Mouse (Mus musculus): ENCODE results near the gene C130032M10Rik. TPM values are rescaled to one million over a fixed set of nuclear protein-coding genes. Genes with fewer than 3 reads are reported as not detected.

The C130032M10Rik gene
- total and polyA plus RNA-seq, 2 experiments, result not detected

DNA sequence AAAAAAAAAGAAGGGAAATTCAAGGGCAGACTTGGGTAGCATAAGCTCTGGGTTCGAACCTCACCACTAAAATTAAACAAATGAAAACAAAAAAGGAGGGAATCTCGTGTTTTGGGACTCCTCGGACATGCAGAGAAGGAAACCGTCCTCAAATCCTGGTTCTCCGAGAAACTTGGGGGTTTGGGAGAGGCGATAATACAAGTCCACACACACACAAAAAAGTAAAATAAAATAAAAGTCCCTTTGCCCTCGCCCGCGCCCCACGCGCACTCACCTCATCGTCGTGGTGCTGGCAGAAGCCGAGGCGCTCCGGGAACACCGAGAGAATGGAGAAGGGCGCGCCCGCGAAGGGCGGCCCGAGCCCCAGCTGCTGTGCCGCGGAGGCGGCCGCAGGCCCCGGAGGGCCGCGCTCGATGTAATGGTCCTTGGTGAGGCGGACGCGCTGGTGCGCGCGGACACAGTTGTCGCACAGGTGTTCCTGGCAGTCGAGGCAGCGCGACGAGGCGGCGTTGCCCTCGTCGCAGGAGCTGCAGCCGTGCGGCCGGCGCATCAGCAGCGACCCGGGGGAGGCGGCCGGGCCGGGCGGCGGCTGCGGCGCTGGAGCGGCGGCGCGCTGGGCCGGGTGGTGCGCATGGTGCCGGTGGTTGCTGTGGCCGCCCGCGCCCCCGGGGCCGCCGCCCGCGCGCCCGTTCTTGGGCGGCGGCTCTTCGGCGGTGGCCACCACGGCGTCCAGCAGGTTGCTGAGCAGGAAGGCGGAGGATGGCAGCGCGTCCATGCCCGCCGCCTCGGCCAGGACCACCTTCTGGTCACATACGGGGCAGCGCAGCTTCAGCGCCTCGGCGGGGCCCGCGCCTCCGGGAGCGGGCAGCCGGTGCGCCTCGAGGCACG lies 46.8 kb downstream of the C130032M10Rik start:
- H3K36me3 ChIP-seq (ENCODE audit: control insufficient read depth, insufficient read depth, low read length), result no peaks in the 10 kb centered on the region
- H3K4me3 ChIP-seq (ENCODE audit: insufficient read depth, low read depth, low read length), result peak overlapping the region; percentile 37; the same call in 1 of the 2 replicates
- WGBS, result 3% methylated on average over 101 of the region's 101 CpGs
- no peaks in the 10 kb centered on the region for H3K79me2 ChIP-seq (ENCODE audit: control insufficient read depth, insufficient read depth, low read length)
- no peak overlapping the region for H3K27ac ChIP-seq (replicated peaks; ENCODE audit: insufficient read depth, low read depth, low read length)
- no peaks in the 10 kb centered on the region for H3K4me1 ChIP-seq (ENCODE audit: control insufficient read depth, insufficient read depth, low read length)
- no peak for DNase-seq (ENCODE audit: extremely low read depth, low read depth, low spot score)
- no peak overlapping the region for H3K9ac ChIP-seq (ENCODE audit: low read depth, low read length)
- H3K27me3 ChIP-seq (ENCODE audit: control insufficient read depth, insufficient read depth, low read length), result peaks cover 31% of the 10 kb centered on the region
- TF ChIP-seq CTCF (IDR thresholded peaks at IDR 0.05; ENCODE audit: low read depth, low read length) (no peak), POLR2A (IDR thresholded peaks at IDR 0.05; ENCODE audit: extremely low read depth, insufficient read depth, low read length) (no peak)

DNA sequence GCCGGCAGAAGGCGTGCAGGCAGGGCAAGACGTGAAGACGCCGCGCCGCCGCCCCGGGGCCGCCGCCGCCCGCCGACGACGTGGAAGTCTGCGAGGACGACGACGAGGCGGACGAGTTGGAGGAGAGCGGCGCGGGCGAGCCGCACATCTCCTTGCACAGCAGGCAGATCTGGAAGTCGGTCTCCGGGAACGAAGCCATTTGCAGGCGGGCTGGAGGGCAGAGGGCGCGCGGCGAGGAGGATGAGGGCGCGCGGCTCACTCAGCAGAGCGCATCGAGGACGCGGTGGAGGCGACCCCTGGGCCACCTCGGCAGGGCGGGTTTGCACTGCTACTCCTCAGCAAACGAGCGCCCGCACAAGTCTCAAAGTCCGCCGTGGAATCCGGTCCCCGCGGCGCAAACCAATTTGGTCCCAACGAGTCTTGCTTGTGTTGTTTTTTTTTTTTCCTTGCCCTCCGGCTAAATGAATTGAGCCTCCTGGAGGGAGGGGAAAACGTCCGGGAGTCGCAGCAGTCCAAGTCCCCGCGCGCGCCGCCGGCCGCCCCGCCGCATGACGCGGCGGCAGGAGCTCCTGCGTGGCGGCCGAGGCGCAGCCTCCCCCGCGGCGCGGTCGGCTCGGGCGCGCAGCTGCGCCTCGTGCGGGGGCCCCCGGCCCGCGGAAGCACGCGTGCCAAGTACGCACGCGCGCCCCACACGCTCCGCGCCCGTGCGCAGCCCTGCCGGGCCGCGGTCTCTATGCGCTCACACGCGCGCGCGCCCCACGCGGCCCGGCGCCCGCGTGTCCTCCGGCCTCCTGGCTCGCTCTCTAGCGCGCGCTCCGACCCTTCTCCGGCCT lies 47.6 kb downstream of the C130032M10Rik start:
- peaks cover 31% of the 10 kb centered on the region for H3K27me3 ChIP-seq (ENCODE audit: control insufficient read depth, insufficient read depth, low read length)
- DNase-seq (ENCODE audit: extremely low read depth, low read depth, low spot score), result no peak
- H3K27ac ChIP-seq (replicated peaks; ENCODE audit: insufficient read depth, low read depth, low read length), result no peak overlapping the region
- no peaks in the 10 kb centered on the region for H3K79me2 ChIP-seq (ENCODE audit: control insufficient read depth, insufficient read depth, low read length)
- peak overlapping the region; percentile 37; the same call in 1 of the 2 replicates for H3K4me3 ChIP-seq (ENCODE audit: insufficient read depth, low read depth, low read length)
- H3K36me3 ChIP-seq (ENCODE audit: control insufficient read depth, insufficient read depth, low read length), result no peaks in the 10 kb centered on the region
- 2% methylated on average over 122 of the region's 122 CpGs for WGBS
- no peak overlapping the region for H3K9ac ChIP-seq (ENCODE audit: low read depth, low read length)
- no peaks in the 10 kb centered on the region for H3K4me1 ChIP-seq (ENCODE audit: control insufficient read depth, insufficient read depth, low read length)
- TF ChIP-seq POLR2A (IDR thresholded peaks at IDR 0.05; ENCODE audit: extremely low read depth, insufficient read depth, low read length), result no peak
- no peak for TF ChIP-seq CTCF (IDR thresholded peaks at IDR 0.05; ENCODE audit: low read depth, low read length)

DNA sequence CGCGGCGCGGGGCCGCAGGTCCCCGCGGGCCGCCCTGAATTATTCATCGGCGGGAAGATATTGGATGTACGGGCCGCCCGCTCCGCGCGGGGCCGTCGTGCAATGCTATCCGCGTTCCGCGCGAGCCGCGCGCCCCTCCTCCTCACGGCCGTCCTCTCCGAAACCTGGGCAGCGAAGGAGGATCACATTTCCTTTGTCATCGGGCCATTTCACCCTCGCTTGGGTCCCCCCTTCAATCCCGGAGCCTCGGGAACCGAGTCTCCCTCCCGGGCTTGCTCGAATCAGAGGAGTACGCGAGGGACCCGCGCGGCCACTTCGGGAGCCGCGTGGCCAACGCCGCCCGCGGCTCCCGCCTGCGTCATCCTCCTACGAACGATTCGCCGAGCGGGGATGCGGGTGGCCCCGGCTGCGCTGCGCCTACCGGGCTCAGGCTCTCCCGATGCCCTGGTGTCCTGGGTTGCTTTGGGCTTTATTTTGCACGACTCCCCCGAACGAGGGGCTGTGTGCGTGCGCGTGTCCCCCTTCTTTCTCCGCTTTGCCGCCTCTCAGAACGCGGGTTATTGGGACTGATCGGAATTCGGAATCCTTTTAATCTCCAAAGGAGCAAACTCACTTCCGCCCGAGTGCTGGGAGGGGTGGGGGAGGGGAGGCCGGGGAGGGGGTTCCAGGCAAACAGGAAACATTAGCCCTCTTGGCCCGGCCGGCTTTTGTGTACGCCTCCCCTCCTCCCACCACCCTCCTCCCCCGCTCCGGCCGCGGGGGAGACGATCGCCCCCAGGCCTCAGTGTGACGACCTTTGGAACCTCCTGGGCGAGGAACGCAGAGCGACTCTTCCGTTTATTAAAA lies 48.5 kb downstream of the C130032M10Rik start, which contains the start of gene Trim71:
Trim71 (minus strand) TSS at position 609 of the 846 bp plus-strand sequence.
- no peak within 1 kb of the TSS for H3K9ac ChIP-seq (ENCODE audit: low read depth, low read length)
- H3K4me1 ChIP-seq (ENCODE audit: control insufficient read depth, insufficient read depth, low read length), result no peaks in the 10 kb centered on the region
- DNase-seq (ENCODE audit: extremely low read depth, low read depth, low spot score), result no peak

DNA sequence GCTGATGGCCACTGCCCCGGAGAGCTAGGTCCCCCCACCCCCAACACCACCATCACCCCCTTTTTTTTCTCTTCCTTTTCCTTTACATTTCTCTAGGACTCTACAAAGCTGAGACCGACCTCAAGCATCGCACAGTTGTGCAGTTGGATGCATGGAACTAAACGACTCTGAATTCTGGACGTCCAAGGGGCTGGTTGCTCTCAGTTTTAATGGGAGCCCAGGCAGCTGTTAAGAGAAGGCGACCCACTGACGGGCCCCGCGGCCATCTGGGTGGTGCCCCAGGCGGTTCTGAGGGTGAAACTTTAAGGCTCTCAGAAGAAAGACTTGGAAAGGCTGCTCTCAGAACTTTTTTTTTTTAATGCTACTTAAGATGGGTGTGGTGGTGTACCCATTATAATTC lies 49.2 kb downstream of the C130032M10Rik start:
- no peak overlapping the region for H3K4me3 ChIP-seq (ENCODE audit: insufficient read depth, low read depth, low read length)
- DNase-seq (ENCODE audit: extremely low read depth, low read depth, low spot score), result no peak
- H3K79me2 ChIP-seq (ENCODE audit: control insufficient read depth, insufficient read depth, low read length), result no peaks in the 10 kb centered on the region
- H3K9ac ChIP-seq (ENCODE audit: low read depth, low read length), result no peak overlapping the region
- H3K36me3 ChIP-seq (ENCODE audit: control insufficient read depth, insufficient read depth, low read length), result no peaks in the 10 kb centered on the region
- no peaks in the 10 kb centered on the region for H3K4me1 ChIP-seq (ENCODE audit: control insufficient read depth, insufficient read depth, low read length)
- H3K27ac ChIP-seq (replicated peaks; ENCODE audit: insufficient read depth, low read depth, low read length), result no peak overlapping the region
- WGBS, result 16% methylated on average over 10 of the region's 10 CpGs
- TF ChIP-seq CTCF (IDR thresholded peaks at IDR 0.05; ENCODE audit: low read depth, low read length), result no peak
- TF ChIP-seq POLR2A (IDR thresholded peaks at IDR 0.05; ENCODE audit: extremely low read depth, insufficient read depth, low read length), result no peak
- H3K27me3 ChIP-seq (ENCODE audit: control insufficient read depth, insufficient read depth, low read length), result peaks cover 27% of the 10 kb centered on the region

More for the DNA sequence above, 48.5 kb downstream of the C130032M10Rik start, which contains the start of gene Trim71:
- Histone ChIP-seq H3K79me2 (ENCODE audit: control insufficient read depth, insufficient read depth, low read length) (no peaks in the 10 kb centered on the region), H3K27ac (replicated peaks; ENCODE audit: insufficient read depth, low read depth, low read length) (no peak within 1 kb of the TSS), H3K27me3 (ENCODE audit: control insufficient read depth, insufficient read depth, low read length) (peaks cover 27% of the 10 kb centered on the region), H3K4me3 (ENCODE audit: insufficient read depth, low read depth, low read length) (peak within 1 kb of the TSS; percentile 25; the same call in 1 of the 2 replicates), H3K36me3 (ENCODE audit: control insufficient read depth, insufficient read depth, low read length) (no peaks in the 10 kb centered on the region)
- 1% methylated on average over 91 of the region's 91 CpGs for WGBS
- TF ChIP-seq CTCF (IDR thresholded peaks at IDR 0.05; ENCODE audit: low read depth, low read length) (no peak), POLR2A (IDR thresholded peaks at IDR 0.05; ENCODE audit: extremely low read depth, insufficient read depth, low read length) (no peak)

Other genes with a start within 250 kb of the C130032M10Rik start
- 0.67 TPM in 1 of 2 replicates, not detected in the other for gene Bcl2a1c, start 185.6 kb upstream of the C130032M10Rik start, total RNA-seq (2014; rRNA removed)
- not detected in 2 replicates for gene Bcl2a1c, start 185.6 kb upstream of the C130032M10Rik start, polyA plus RNA-seq (2012; rRNA removed)
- 4.8 and 5.5 TPM in 2 replicates for gene Crtap, start 125.0 kb upstream of the C130032M10Rik start, total RNA-seq (2014; rRNA removed)
- 9.6 and 12.7 TPM in 2 replicates for gene Crtap, start 125.0 kb upstream of the C130032M10Rik start, polyA plus RNA-seq (2012; rRNA removed)
- 13.2 and 13.6 TPM in 2 replicates for gene Glb1, start 114.6 kb upstream of the C130032M10Rik start, total RNA-seq (2014; rRNA removed)
- gene Glb1, start 114.6 kb upstream of the C130032M10Rik start, polyA plus RNA-seq (2012; rRNA removed), result 14.4 and 16.7 TPM in 2 replicates
- gene Tmppe, start 114.6 kb upstream of the C130032M10Rik start, total RNA-seq (2014; rRNA removed), result 3.0 and 4.4 TPM in 2 replicates
- gene Tmppe, start 114.6 kb upstream of the C130032M10Rik start, polyA plus RNA-seq (2012; rRNA removed), result 2.3 and 3.6 TPM in 2 replicates
- 0.09 and 0.13 TPM in 2 replicates for gene Ccr4, start 10.8 kb upstream of the C130032M10Rik start, total RNA-seq (2014; rRNA removed)
- 0.29 TPM in 1 of 2 replicates, not detected in the other for gene Ccr4, start 10.8 kb upstream of the C130032M10Rik start, polyA plus RNA-seq (2012; rRNA removed)
- gene Trim71, start 48.7 kb downstream of the C130032M10Rik start, total RNA-seq (2014; rRNA removed), result under 0.01 TPM in 1 of 2 replicates, not detected in the other
- 0.02 TPM in 1 of 2 replicates, not detected in the other for gene Trim71, start 48.7 kb downstream of the C130032M10Rik start, polyA plus RNA-seq (2012; rRNA removed)
- gene Cnot10, start 124.5 kb downstream of the C130032M10Rik start, total RNA-seq (2014; rRNA removed), result 15.2 and 15.4 TPM in 2 replicates
- gene Cnot10, start 124.5 kb downstream of the C130032M10Rik start, polyA plus RNA-seq (2012; rRNA removed), result 9.4 and 10.7 TPM in 2 replicates
- 15.7 and 16.1 TPM in 2 replicates for gene Dync1li1, start 173.1 kb downstream of the C130032M10Rik start, total RNA-seq (2014; rRNA removed)
- gene Dync1li1, start 173.1 kb downstream of the C130032M10Rik start, polyA plus RNA-seq (2012; rRNA removed), result 4.3 and 4.5 TPM in 2 replicates
- gene Cmtm6, start 215.4 kb downstream of the C130032M10Rik start, total RNA-seq (2014; rRNA removed), result 56.0 and 58.8 TPM in 2 replicates
- gene Cmtm6, start 215.4 kb downstream of the C130032M10Rik start, polyA plus RNA-seq (2012; rRNA removed), result 54.7 and 69.0 TPM in 2 replicates